ENCODE assay signal across 11 mouse cellular contexts in the genomic region with DNA sequence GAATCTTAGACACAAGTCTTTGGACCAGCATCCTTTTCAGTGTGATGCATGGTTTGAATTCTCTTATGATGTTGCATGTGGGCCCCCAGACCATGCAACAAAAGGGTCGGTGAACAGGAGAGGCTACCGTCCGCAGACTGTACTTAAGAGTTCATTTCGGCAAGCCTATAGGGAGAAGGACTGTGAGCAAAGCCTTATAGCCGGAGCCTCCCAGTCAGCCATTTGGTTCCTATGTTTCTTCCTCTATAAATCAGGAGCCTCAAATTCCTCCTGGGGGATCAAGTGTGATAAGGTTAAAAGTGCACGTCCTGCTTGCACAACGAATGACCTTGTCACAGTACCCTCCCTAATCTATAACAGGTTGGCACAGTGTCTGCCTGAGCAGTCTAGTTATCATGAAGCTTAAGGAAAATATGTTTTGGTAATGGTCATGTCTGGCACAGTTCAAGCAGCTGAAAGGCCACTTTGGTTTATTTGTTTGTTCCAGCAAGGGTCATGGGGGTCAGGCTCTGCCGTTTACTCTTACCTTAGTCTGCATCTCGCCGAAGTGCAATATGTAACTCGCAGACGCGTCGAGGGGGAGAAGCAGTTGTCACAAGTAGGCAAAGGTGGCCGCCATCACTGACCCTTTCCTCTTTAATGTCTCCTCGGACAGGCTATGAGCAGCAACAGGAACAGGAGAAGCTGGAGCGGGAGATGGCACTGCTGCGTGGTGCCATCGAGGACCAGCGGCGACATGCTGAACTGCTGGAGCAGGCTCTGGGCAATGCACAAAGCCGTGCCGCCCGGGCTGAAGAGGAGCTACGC. TPM values are rescaled to one million over a fixed set of nuclear protein-coding genes. Genes with fewer than 3 reads are reported as not detected.
DNase-seq lines count a peak whose midpoint lies in the region; ATAC-seq lines count a peak whose summit lies in the region.
"Had no signal": no experiment of that assay in that cellular context is flagged by ENCODE, and none has a peak within 500 bp of the region (broad histone marks: within the 10 kb centered on the region; RNA-seq: fewer than 3 reads in every experiment).

No protein-coding gene starts in this region.

- no peak overlapping the region for H3K27ac ChIP-seq in kidney, embryonic 15.5 days
- peak overlapping the region; percentile 99 for H3K27ac ChIP-seq in heart, embryonic 13.5 days (replicated peaks)

- no peak overlapping the region for H3K4me3 ChIP-seq in kidney, embryonic 15.5 days (replicated peaks)
- no peak overlapping the region for H3K4me3 ChIP-seq in heart, embryonic 13.5 days
- H3K4me3 ChIP-seq: liver, embryonic 15.5 days; megakaryocyte, embryonic 14.5 days had no signal

- no peaks in the 10 kb centered on the region for H3K9me3 ChIP-seq in kidney, embryonic 15.5 days (replicated peaks)
- no peaks in the 10 kb centered on the region for H3K9me3 ChIP-seq in heart, embryonic 13.5 days
- H3K9me3 ChIP-seq: G1E; liver, embryonic 15.5 days; megakaryocyte, embryonic 14.5 days had no signal

- DNase-seq in kidney, adult 11 months: peak; percentile 35
- peak; percentile 23 for DNase-seq in R1 (ENCODE audit: low read depth, low spot score)
- DNase-seq in kidney, postnatal 25 days: peak; percentile 32 to 51
- no peak for DNase-seq in natural killer cell, adult 2 months (ENCODE audit: low spot score in 2 of 2)
- DNase-seq in cerebellum, adult 9-11 months: no peak
- DNase-seq: thymus, postnatal 14 days had no signal

- no peak overlapping the region for H3K9ac ChIP-seq in kidney, embryonic 15.5 days
- peak overlapping the region; percentile 20; the same call in 1 of the 2 replicates for H3K9ac ChIP-seq in heart, embryonic 13.5 days
- H3K9ac ChIP-seq: liver, embryonic 15.5 days had no signal

- 74% methylated on average over 25 of the region's 25 CpGs for WGBS in kidney, embryonic 15.5 days
- WGBS in heart, embryonic 13.5 days: 74% methylated on average over 25 of the region's 25 CpGs

- peaks cover 94% of the 10 kb centered on the region for H3K36me3 ChIP-seq in kidney, embryonic 15.5 days
- peaks cover 98% of the 10 kb centered on the region for H3K36me3 ChIP-seq in heart, embryonic 13.5 days
- H3K36me3 ChIP-seq: G1E had no signal

- peaks cover 74% of the 10 kb centered on the region for H3K4me1 ChIP-seq in kidney, embryonic 15.5 days
- peaks cover 84% of the 10 kb centered on the region for H3K4me1 ChIP-seq in heart, embryonic 13.5 days

- no peaks in the 10 kb centered on the region for H3K27me3 ChIP-seq in kidney, embryonic 15.5 days
- H3K27me3 ChIP-seq in heart, embryonic 13.5 days (replicated peaks): no peaks in the 10 kb centered on the region
- H3K27me3 ChIP-seq: liver, embryonic 15.5 days had no signal

- no peak overlapping the region for H3K4me2 ChIP-seq in kidney, embryonic 15.5 days
- H3K4me2 ChIP-seq in heart, embryonic 13.5 days: no peak overlapping the region
- H3K4me2 ChIP-seq: liver, embryonic 15.5 days had no signal

- ATAC-seq in kidney, embryonic 15.5 days (replicated peaks; ENCODE audit: low FRiP score): no peak
- no peak for ATAC-seq in heart, embryonic 13.5 days (ENCODE audit: extremely low read depth, insufficient number of reproducible peaks, low FRiP score, low TSS enrichment)

RNA-seq across cellular contexts. Expression of a gene that starts 11.4 kb away (rescaled TPM):
- polyA plus RNA-seq in kidney, embryonic 15.5 days (2015; fragmentation: Nextera tagmentation; extraction: Ambion mirVana): 43.3 and 45.1 TPM in 2 replicates
- 35.9 and 36.6 TPM in 2 replicates for polyA plus RNA-seq in heart, embryonic 13.5 days (2015; fragmentation: Nextera tagmentation; extraction: Ambion mirVana)
- polyA plus RNA-seq: G1E had no signal

Comparison
In these comparisons a context has a peak if more than half of its experiments do, and no peak if none do; other contexts are left out.
1. DNase-seq: peak in kidney, adult 11 months (single experiment), R1 (single experiment) and kidney, postnatal 25 days (2 of 2); none in natural killer cell, adult 2 months (0 of 2) and cerebellum, adult 9-11 months (single experiment).